Mouse (Mus musculus) stomach, postnatal 0 days (tissue): ENCODE measurements at regions not wholly inside any gene's neighbourhood (a gene's known extent, or its start where the extent isn't known, plus 50 kb on each side); places are given as distances from the start of the nearest gene placed in this dataset.
"Not testable (repeated sequence)": the region's sequence is repeated elsewhere in the genome, so short reads cannot be mapped to it uniquely, and the experiment has no call there.

Source experiments
- ATAC-seq: fragments of 200-750 bp; cut with Nextera tagmentation; 2 replicates; pipeline ENCODE4 v1.8.0; 2017; ENCODE audit not compliant: low FRiP score, low TSS enrichment
- DNase-seq: peaks from one replicate; pipeline ENCODE4 v3.0.0-alpha.2; 2016; ENCODE audit warnings: low spot score
- H3K27ac ChIP-seq: fragments of 300-500 bp; sonication (generic); replicated peaks from 2 replicates; pipeline ENCODE4 v1.5.1; 2014; ENCODE audit warnings: mild to moderate bottlenecking, control low read depth
- H3K27me3 ChIP-seq: fragments of 300-500 bp; sonication (generic); 2 replicates; pipeline ENCODE4 v1.6.1; 2014; ENCODE audit warnings: low read length; ENCODE audit not compliant: control insufficient read depth, insufficient read depth
- H3K36me3 ChIP-seq: fragments of 300-500 bp; sonication (generic); 2 replicates; pipeline ENCODE4 v1.6.1; 2014; ENCODE audit warnings: low read length, mixed read lengths; ENCODE audit not compliant: control insufficient read depth, insufficient read depth
- H3K4me1 ChIP-seq: fragments of 300-500 bp; sonication (generic); replicated peaks from 2 replicates; pipeline ENCODE4 v1.6.1; 2014; ENCODE audit warnings: antibody characterized with exemption; ENCODE audit not compliant: control insufficient read depth, insufficient read depth
- H3K4me2 ChIP-seq: fragments of 300-500 bp; sonication (generic); replicated peaks from 2 replicates; pipeline ENCODE4 v1.6.1; 2014; ENCODE audit warnings: low read depth, mild to moderate bottlenecking, control low read depth, moderate library complexity
- H3K4me3 ChIP-seq: fragments of 300-500 bp; sonication (generic); 2 replicates; pipeline ENCODE4 v1.5.1; 2014; ENCODE audit warnings: low read depth, low read length, control low read depth
- H3K9ac ChIP-seq: fragments of 300-500 bp; sonication (generic); 2 replicates; pipeline ENCODE4 v1.6.1; 2014; ENCODE audit warnings: mild to moderate bottlenecking, low read length, control low read depth, mixed read lengths
- H3K9me3 ChIP-seq: fragments of 300-500 bp; sonication (generic); 2 replicates; pipeline ENCODE4 v1.6.1; 2016; ENCODE audit warnings: low read length; ENCODE audit not compliant: control insufficient read depth
- CTCF ChIP-seq: IDR thresholded peaks from 2 replicates; pipeline ENCODE4 v1.5.1; 2016; ENCODE audit warnings: antibody characterized with exemption, low read depth, mild to moderate bottlenecking, moderate library complexity
- EP300 ChIP-seq: optimal IDR thresholded peaks from 2 replicates; pipeline ENCODE3; 2016; ENCODE audit warnings: antibody characterized with exemption
- WGBS: fragments of 180-500 bp; shearing (Covaris S2); extraction: QIAGEN DNeasy Blood & Tissue Kit; methylation state at CpG from one replicate; pipeline ENCODE4 v1.1.7; 2014; 5-methylcytosine and 5-hydroxymethylcytosine counted together

DNA sequence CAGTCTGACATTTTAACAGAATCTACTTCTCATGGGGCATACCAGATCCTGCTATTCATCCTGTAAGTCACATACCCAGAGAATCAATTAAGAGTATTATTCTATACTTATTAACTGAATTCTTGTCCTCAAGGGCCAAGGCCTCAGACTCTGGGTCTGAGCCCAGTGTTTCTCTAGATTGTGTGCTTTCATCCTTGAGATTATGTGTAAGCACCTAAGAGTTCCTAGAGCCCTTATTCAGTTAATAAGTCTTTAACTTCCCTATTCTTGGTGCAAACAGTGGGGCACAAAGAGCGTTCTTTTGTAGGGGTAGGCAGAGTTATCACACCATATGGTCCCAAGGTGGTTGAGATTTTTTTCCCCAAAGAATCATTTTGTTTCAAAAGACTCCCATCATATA is 397.2 kb upstream of the Npsr1 start:
- H3K36me3 ChIP-seq = no peaks in the 10 kb centered on the region
- no peaks in the 10 kb centered on the region for H3K9me3 ChIP-seq
- no peak for DNase-seq
- H3K4me1 ChIP-seq = no peaks in the 10 kb centered on the region
- H3K4me3 ChIP-seq = no peak overlapping the region
- H3K4me2 ChIP-seq = no peak overlapping the region
- no peak for ATAC-seq
- 78% methylated on average over 1 of the region's 1 CpGs for WGBS
- TF ChIP-seq EP300 = no peak
- no peak overlapping the region for H3K9ac ChIP-seq
- no peak overlapping the region for H3K27ac ChIP-seq
- H3K27me3 ChIP-seq = no peaks in the 10 kb centered on the region

DNA sequence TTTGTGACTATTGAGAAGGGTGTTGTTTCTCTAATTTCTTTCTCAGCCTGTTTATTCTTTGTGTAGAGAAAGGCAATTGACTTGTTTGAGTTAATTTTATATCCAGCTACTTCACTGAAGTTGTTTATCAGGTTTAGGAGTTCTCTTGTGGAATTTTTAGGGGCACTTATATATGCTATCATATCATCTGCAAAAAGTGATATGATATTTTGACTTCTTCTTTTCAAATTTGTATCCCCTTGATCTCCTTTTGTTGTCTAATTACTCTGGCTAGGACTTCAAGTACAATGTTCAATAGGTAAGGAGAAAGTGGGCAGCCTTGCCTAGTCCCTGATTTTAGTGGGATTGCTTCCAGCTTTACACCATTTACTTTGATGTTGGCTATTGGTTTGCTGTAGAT is 380.2 kb upstream of the Npsr1 start:
- H3K4me3 ChIP-seq, H3K9ac ChIP-seq, H3K4me1 ChIP-seq, DNase-seq, ATAC-seq, H3K36me3 ChIP-seq, H3K27me3 ChIP-seq, H3K4me2 ChIP-seq, H3K9me3 ChIP-seq, H3K27ac ChIP-seq: not testable (repeated sequence)

- Histone ChIP-seq H3K9ac (no peak overlapping the region), H3K4me1 (no peaks in the 10 kb centered on the region), H3K4me3 (no peak overlapping the region), H3K27me3 (no peaks in the 10 kb centered on the region), H3K9me3 (no peaks in the 10 kb centered on the region), H3K36me3 (no peaks in the 10 kb centered on the region), H3K27ac (no peak overlapping the region), H3K4me2 (no peak overlapping the region)
- no peak for ATAC-seq
- TF ChIP-seq CTCF (no peak), EP300 (no peak)
- 57% methylated on average over 4 of the region's 4 CpGs for WGBS
- DNase-seq = no peak
Measured at GRCm38 (mm10) chr9:23728816-23729215, 369.0 kb upstream of the Npsr1 start.

DNA sequence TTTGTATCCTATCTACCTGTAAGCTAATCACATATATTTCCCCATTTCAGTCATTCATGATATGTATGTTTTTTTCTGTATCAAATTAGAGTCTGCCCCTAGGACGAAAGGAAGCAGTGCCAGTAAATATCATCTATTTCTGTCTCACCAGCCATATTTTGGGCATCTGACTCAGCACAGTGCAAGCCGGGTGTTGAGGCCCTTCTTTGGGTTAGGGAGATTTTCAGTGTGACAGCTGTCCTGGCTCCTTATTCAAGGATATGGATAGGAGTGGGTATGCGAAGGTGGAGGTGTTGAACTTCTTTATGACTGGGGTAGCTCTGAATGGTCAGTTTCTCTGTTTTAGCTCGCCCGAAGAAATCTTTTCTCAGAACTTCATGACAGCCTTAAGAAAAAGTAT is 345.3 kb upstream of the Npsr1 start:
- Histone ChIP-seq H3K4me1 (no peaks in the 10 kb centered on the region), H3K9ac (no peak overlapping the region), H3K36me3 (no peaks in the 10 kb centered on the region), H3K27ac (no peak overlapping the region), H3K9me3 (no peaks in the 10 kb centered on the region), H3K4me3 (no peak overlapping the region), H3K4me2 (no peak overlapping the region), H3K27me3 (no peaks in the 10 kb centered on the region)
- ATAC-seq = no peak
- no peak for DNase-seq
- TF ChIP-seq EP300 = no peak
- TF ChIP-seq CTCF = no peak
- WGBS = 73% methylated on average over 5 of the region's 5 CpGs

DNA sequence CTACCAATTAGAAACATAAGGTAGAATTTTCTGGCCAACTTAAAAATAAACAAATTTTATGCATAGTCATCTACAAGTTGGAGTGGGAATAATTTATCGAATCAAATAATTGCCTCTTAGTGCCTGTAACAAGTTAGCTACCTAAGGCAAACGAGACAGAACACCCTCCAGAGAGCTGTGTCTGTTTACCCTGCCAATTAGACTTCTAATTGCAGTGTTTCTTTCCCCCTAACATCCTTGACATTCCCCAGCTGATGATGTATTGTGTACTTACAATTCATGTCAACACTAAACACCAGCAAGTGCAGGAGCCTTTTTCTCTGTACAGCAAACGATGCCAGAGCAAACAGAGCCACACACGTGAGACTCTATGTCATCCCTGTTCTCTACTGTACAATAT is 311.1 kb upstream of the Npsr1 start:
- Histone ChIP-seq H3K9ac (no peak overlapping the region), H3K27me3 (no peaks in the 10 kb centered on the region), H3K4me1 (no peaks in the 10 kb centered on the region), H3K27ac (no peak overlapping the region), H3K9me3 (no peaks in the 10 kb centered on the region), H3K4me2 (no peak overlapping the region), H3K4me3 (no peak overlapping the region), H3K36me3 (no peaks in the 10 kb centered on the region)
- ATAC-seq (no peak), DNase-seq (no peak)
- TF ChIP-seq CTCF (no peak), EP300 (no peak)
- WGBS = 41% methylated on average over 4 of the region's 4 CpGs
